Mouse (Mus musculus) adrenal gland, postnatal 25 days (tissue): ENCODE measurements at regions not wholly inside any gene's neighbourhood (a gene's known extent, or its start where the extent isn't known, plus 50 kb on each side); places are given as distances from the start of the nearest gene placed in this dataset.

Source experiments
- DNase-seq: peaks from one replicate; pipeline ENCODE4 v3.0.0; 2021; ENCODE audit warnings: mixed read lengths

GRCm38 (mm10) chr2:46678366-46678765 lies 1561.2 kb upstream of the Zeb2 start:
- DNase-seq: no peak

GRCm38 (mm10) chr2:46669517-46670291 lies 1552.5 kb upstream of the Zeb2 start:
- DNase-seq: no peak

GRCm38 (mm10) chr2:46666990-46667337 lies 1549.8 kb upstream of the Zeb2 start:
- DNase-seq: no peak

GRCm38 (mm10) chr2:46666084-46666989 lies 1549.1 kb upstream of the Zeb2 start:
- no peak for DNase-seq

GRCm38 (mm10) chr2:46661876-46662275 lies 1544.7 kb upstream of the Zeb2 start:
- DNase-seq: no peak

- no peak for DNase-seq
These were observed 1543.4 kb upstream of the Zeb2 start for GRCm38 (mm10) chr2:46660577-46660976.

GRCm38 (mm10) chr2:46655289-46655688 lies 1538.1 kb upstream of the Zeb2 start:
- DNase-seq: no peak

GRCm38 (mm10) chr2:46652616-46653015 lies 1535.4 kb upstream of the Zeb2 start:
- no peak for DNase-seq

GRCm38 (mm10) chr2:46646366-46646765 lies 1529.2 kb upstream of the Zeb2 start:
- no peak for DNase-seq

- no peak for DNase-seq
These were observed 1492.0 kb upstream of the Zeb2 start for GRCm38 (mm10) chr2:46609217-46609616.

GRCm38 (mm10) chr2:46581773-46582172 lies 1464.6 kb upstream of the Zeb2 start:
- DNase-seq: no peak

GRCm38 (mm10) chr2:46570416-46570815 lies 1453.2 kb upstream of the Zeb2 start:
- no peak for DNase-seq

- DNase-seq: no peak
These were observed 1416.2 kb upstream of the Zeb2 start for GRCm38 (mm10) chr2:46533395-46533794.

GRCm38 (mm10) chr2:46530686-46531085 lies 1413.5 kb upstream of the Zeb2 start:
- DNase-seq: no peak

- no peak for DNase-seq
These were observed 1408.0 kb upstream of the Zeb2 start for GRCm38 (mm10) chr2:46525223-46525622.

- DNase-seq: no peak
These were observed 1407.4 kb upstream of the Zeb2 start for GRCm38 (mm10) chr2:46524625-46525024.

- no peak for DNase-seq
These were observed 1404.2 kb upstream of the Zeb2 start for GRCm38 (mm10) chr2:46521147-46521965.

- no peak for DNase-seq
These were observed 1395.2 kb upstream of the Zeb2 start for GRCm38 (mm10) chr2:46512237-46513028.

- no peak for DNase-seq
These were observed 1389.8 kb upstream of the Zeb2 start for GRCm38 (mm10) chr2:46506951-46507350.

- DNase-seq: no peak
These were observed 1385.9 kb upstream of the Zeb2 start for GRCm38 (mm10) chr2:46503074-46503473.

- no peak for DNase-seq
These were observed 1375.1 kb upstream of the Zeb2 start for GRCm38 (mm10) chr2:46492299-46492698.

GRCm38 (mm10) chr2:46491081-46491480 lies 1373.9 kb upstream of the Zeb2 start:
- DNase-seq: no peak
